Mouse (Mus musculus): ENCODE measurements around the gene Slc51a. TPM values are rescaled to one million over a fixed set of nuclear protein-coding genes. Genes with fewer than 3 reads are reported as not detected.

Gene Slc51a
- polyA plus RNA-seq, 1 experiment from 2014 or later: 0.41 TPM

GRCm38 (mm10) chr16:32486046-32486445, 1.6 kb downstream of the Slc51a start:
- WGBS: 74% methylated on average over 6 of the region's 6 CpGs
- no peak overlapping the region for H3K9ac ChIP-seq (ENCODE audit: low read length)
- no peak for DNase-seq (ENCODE audit: low spot score)
- ATAC-seq (ENCODE audit: insufficient number of reproducible peaks, low FRiP score, low TSS enrichment, low read depth): no peak
- no peaks in the 10 kb centered on the region for H3K9me3 ChIP-seq (ENCODE audit: control insufficient read depth, low read length)
- no peak overlapping the region for H3K27ac ChIP-seq (replicated peaks; ENCODE audit: low read depth, low read length)
- no peak overlapping the region for H3K4me3 ChIP-seq (ENCODE audit: low read depth, low read length)
- H3K4me1 ChIP-seq (ENCODE audit: control insufficient read depth, insufficient read depth, low read length): 0 out of 2 replicates have a peak, but pooled peaks cover 3% of the 10 kb centered on the region
- H3K36me3 ChIP-seq (ENCODE audit: control insufficient read depth, insufficient read depth, low read length): no peaks in the 10 kb centered on the region
- H3K27me3 ChIP-seq (ENCODE audit: control insufficient read depth, insufficient read depth, low read length): no peaks in the 10 kb centered on the region
- H3K4me2 ChIP-seq (ENCODE audit: low read depth, severe bottlenecking): no peak overlapping the region

- Histone ChIP-seq H3K9ac (ENCODE audit: low read length) (no peak overlapping the region), H3K4me3 (ENCODE audit: low read depth, low read length) (no peak overlapping the region)
- WGBS: 70% methylated on average over 2 of the region's 2 CpGs
Observed at GRCm38 (mm10) chr16:32485209-32485608, 2.5 kb downstream of the Slc51a start.

GRCm38 (mm10) chr16:32484431-32484871, 3.2 kb downstream of the Slc51a start:
- WGBS: 26% methylated on average over 7 of the region's 7 CpGs
- Histone ChIP-seq H3K9me3 (ENCODE audit: control insufficient read depth, low read length) (no peaks in the 10 kb centered on the region), H3K4me2 (ENCODE audit: low read depth, severe bottlenecking) (no peak overlapping the region), H3K4me3 (ENCODE audit: low read depth, low read length) (no peak overlapping the region), H3K27ac (replicated peaks; ENCODE audit: low read depth, low read length) (no peak overlapping the region), H3K27me3 (ENCODE audit: control insufficient read depth, insufficient read depth, low read length) (no peaks in the 10 kb centered on the region), H3K4me1 (ENCODE audit: control insufficient read depth, insufficient read depth, low read length) (0 out of 2 replicates have a peak, but pooled peaks cover 3% of the 10 kb centered on the region), H3K9ac (ENCODE audit: low read length) (no peak overlapping the region), H3K36me3 (ENCODE audit: control insufficient read depth, insufficient read depth, low read length) (no peaks in the 10 kb centered on the region)
- ATAC-seq (ENCODE audit: insufficient number of reproducible peaks, low FRiP score, low TSS enrichment, low read depth) (no peak), DNase-seq (ENCODE audit: low spot score) (no peak)

More at GRCm38 (mm10) chr16:32485209-32485608, 2.5 kb downstream of the Slc51a start:
- ATAC-seq (ENCODE audit: insufficient number of reproducible peaks, low FRiP score, low TSS enrichment, low read depth) (no peak), DNase-seq (ENCODE audit: low spot score) (no peak)
- H3K27ac ChIP-seq (replicated peaks; ENCODE audit: low read depth, low read length): no peak overlapping the region
- H3K27me3 ChIP-seq (ENCODE audit: control insufficient read depth, insufficient read depth, low read length): no peaks in the 10 kb centered on the region
- no peaks in the 10 kb centered on the region for H3K36me3 ChIP-seq (ENCODE audit: control insufficient read depth, insufficient read depth, low read length)
- no peak overlapping the region for H3K4me2 ChIP-seq (ENCODE audit: low read depth, severe bottlenecking)
- H3K4me1 ChIP-seq (ENCODE audit: control insufficient read depth, insufficient read depth, low read length): 0 out of 2 replicates have a peak, but pooled peaks cover 3% of the 10 kb centered on the region
- no peaks in the 10 kb centered on the region for H3K9me3 ChIP-seq (ENCODE audit: control insufficient read depth, low read length)

- Histone ChIP-seq H3K27ac (replicated peaks; ENCODE audit: low read depth, low read length) (no peak overlapping the region), H3K4me2 (ENCODE audit: low read depth, severe bottlenecking) (no peak overlapping the region), H3K9me3 (ENCODE audit: control insufficient read depth, low read length) (no peaks in the 10 kb centered on the region), H3K36me3 (ENCODE audit: control insufficient read depth, insufficient read depth, low read length) (no peaks in the 10 kb centered on the region), H3K4me3 (ENCODE audit: low read depth, low read length) (no peak overlapping the region), H3K4me1 (ENCODE audit: control insufficient read depth, insufficient read depth, low read length) (0 out of 2 replicates have a peak, but pooled peaks cover 3% of the 10 kb centered on the region), H3K27me3 (ENCODE audit: control insufficient read depth, insufficient read depth, low read length) (no peaks in the 10 kb centered on the region), H3K9ac (ENCODE audit: low read length) (no peak overlapping the region)
- WGBS: 76% methylated on average over 2 of the region's 2 CpGs
- no peak for DNase-seq (ENCODE audit: low spot score)
- ATAC-seq (ENCODE audit: insufficient number of reproducible peaks, low FRiP score, low TSS enrichment, low read depth): no peak
Observed at GRCm38 (mm10) chr16:32479415-32479814, 8.3 kb downstream of the Slc51a start.

GRCm38 (mm10) chr16:32477315-32477714, 10.4 kb downstream of the Slc51a start:
- 0 out of 2 replicates have a peak, but pooled peaks cover 2% of the 10 kb centered on the region for H3K36me3 ChIP-seq (ENCODE audit: control insufficient read depth, insufficient read depth, low read length)
- no peaks in the 10 kb centered on the region for H3K27me3 ChIP-seq (ENCODE audit: control insufficient read depth, insufficient read depth, low read length)
- no peak for ATAC-seq (ENCODE audit: insufficient number of reproducible peaks, low FRiP score, low TSS enrichment, low read depth)
- H3K4me2 ChIP-seq (ENCODE audit: low read depth, severe bottlenecking): no peak overlapping the region
- H3K9me3 ChIP-seq (ENCODE audit: control insufficient read depth, low read length): no peaks in the 10 kb centered on the region
- no peaks in the 10 kb centered on the region for H3K4me1 ChIP-seq (ENCODE audit: control insufficient read depth, insufficient read depth, low read length)
- H3K27ac ChIP-seq (replicated peaks; ENCODE audit: low read depth, low read length): no peak overlapping the region
- DNase-seq (ENCODE audit: low spot score): no peak
- no peak overlapping the region for H3K4me3 ChIP-seq (ENCODE audit: low read depth, low read length)
- no peak overlapping the region for H3K9ac ChIP-seq (ENCODE audit: low read length)
- 84% methylated on average over 6 of the region's 6 CpGs for WGBS

- Histone ChIP-seq H3K4me3 (ENCODE audit: low read depth, low read length) (no peak overlapping the region), H3K9ac (ENCODE audit: low read length) (no peak overlapping the region), H3K4me1 (ENCODE audit: control insufficient read depth, insufficient read depth, low read length) (no peaks in the 10 kb centered on the region), H3K36me3 (ENCODE audit: control insufficient read depth, insufficient read depth, low read length) (peaks cover 2% of the 10 kb centered on the region; the same call in 1 of the 2 replicates), H3K9me3 (ENCODE audit: control insufficient read depth, low read length) (no peaks in the 10 kb centered on the region), H3K4me2 (ENCODE audit: low read depth, severe bottlenecking) (no peak overlapping the region), H3K27me3 (ENCODE audit: control insufficient read depth, insufficient read depth, low read length) (no peaks in the 10 kb centered on the region), H3K27ac (replicated peaks; ENCODE audit: low read depth, low read length) (no peak overlapping the region)
- no peak for DNase-seq (ENCODE audit: low spot score)
- WGBS: 86% methylated on average over 7 of the region's 7 CpGs
- ATAC-seq (ENCODE audit: insufficient number of reproducible peaks, low FRiP score, low TSS enrichment, low read depth): no peak
Observed at GRCm38 (mm10) chr16:32472276-32473015, 15.2 kb downstream of the Slc51a start.

GRCm38 (mm10) chr16:32469404-32470105, 18.1 kb downstream of the Slc51a start:
- Histone ChIP-seq H3K27me3 (ENCODE audit: control insufficient read depth, insufficient read depth, low read length) (no peaks in the 10 kb centered on the region), H3K4me1 (ENCODE audit: control insufficient read depth, insufficient read depth, low read length) (no peaks in the 10 kb centered on the region), H3K36me3 (ENCODE audit: control insufficient read depth, insufficient read depth, low read length) (peaks cover 2% of the 10 kb centered on the region; the same call in 1 of the 2 replicates), H3K4me2 (ENCODE audit: low read depth, severe bottlenecking) (no peak overlapping the region), H3K27ac (replicated peaks; ENCODE audit: low read depth, low read length) (no peak overlapping the region), H3K9me3 (ENCODE audit: control insufficient read depth, low read length) (no peaks in the 10 kb centered on the region), H3K4me3 (ENCODE audit: low read depth, low read length) (no peak overlapping the region), H3K9ac (ENCODE audit: low read length) (no peak overlapping the region)
- WGBS: 80% methylated on average over 5 of the region's 5 CpGs
- ATAC-seq (ENCODE audit: insufficient number of reproducible peaks, low FRiP score, low TSS enrichment, low read depth) (no peak), DNase-seq (ENCODE audit: low spot score) (no peak)

- Histone ChIP-seq H3K27me3 (ENCODE audit: control insufficient read depth, insufficient read depth, low read length) (no peaks in the 10 kb centered on the region), H3K4me3 (ENCODE audit: low read depth, low read length) (no peak overlapping the region), H3K9ac (ENCODE audit: low read length) (no peak overlapping the region), H3K36me3 (ENCODE audit: control insufficient read depth, insufficient read depth, low read length) (peaks cover 2% of the 10 kb centered on the region; the same call in 1 of the 2 replicates), H3K4me2 (ENCODE audit: low read depth, severe bottlenecking) (no peak overlapping the region), H3K27ac (replicated peaks; ENCODE audit: low read depth, low read length) (no peak overlapping the region), H3K4me1 (ENCODE audit: control insufficient read depth, insufficient read depth, low read length) (no peaks in the 10 kb centered on the region), H3K9me3 (ENCODE audit: control insufficient read depth, low read length) (no peaks in the 10 kb centered on the region)
- no peak for ATAC-seq (ENCODE audit: insufficient number of reproducible peaks, low FRiP score, low TSS enrichment, low read depth)
- 56% methylated on average over 3 of the region's 3 CpGs for WGBS
- no peak for DNase-seq (ENCODE audit: low spot score)
Observed at GRCm38 (mm10) chr16:32468488-32468887, 19.2 kb downstream of the Slc51a start.

Data from limb, embryonic 11.5 days (tissue).